Comparison of ENCODE assay signal across 8 mouse cellular contexts in genomic region chr15:80137945-80138791, GRCm38 (mm10). TPM values are rescaled to one million over a fixed set of nuclear protein-coding genes. Genes with fewer than 3 reads are reported as not detected.
A peak's percentile ranks its signal among the peaks of the same experiment; 100 is the strongest.
DNase-seq lines count a peak whose midpoint lies in the region; ATAC-seq lines count a peak whose summit lies in the region.

No protein-coding gene starts in this region.

- no peak overlapping the region for H3K9ac ChIP-seq in midbrain, embryonic 11.5 days (ENCODE audit: low read length)

- no peaks in the 10 kb centered on the region for H3K27me3 ChIP-seq in midbrain, embryonic 11.5 days (ENCODE audit: control insufficient read depth, insufficient read depth, low read length)
- H3K27me3 ChIP-seq in midbrain, embryonic 10.5 days (ENCODE audit: low read depth, poor library complexity, severe bottlenecking), result no peaks in the 10 kb centered on the region

- no peaks in the 10 kb centered on the region for H3K9me3 ChIP-seq in midbrain, embryonic 11.5 days (ENCODE audit: control insufficient read depth, low read length)
- peaks cover 7% of the 10 kb centered on the region; the same call in 1 of the 2 replicates for H3K9me3 ChIP-seq in midbrain, embryonic 10.5 days (replicated peaks)

- peaks cover 13% of the 10 kb centered on the region for H3K4me1 ChIP-seq in midbrain, embryonic 11.5 days (ENCODE audit: control insufficient read depth, insufficient read depth, low read length)
- H3K4me1 ChIP-seq in midbrain, embryonic 10.5 days, result peaks cover 33% of the 10 kb centered on the region

- no peak overlapping the region for H3K4me2 ChIP-seq in midbrain, embryonic 11.5 days

- WGBS in midbrain, embryonic 11.5 days, result 74% methylated on average over 17 of the region's 17 CpGs
- WGBS in midbrain, embryonic 10.5 days, result 81% methylated on average over 17 of the region's 17 CpGs

- no peak for ATAC-seq in midbrain, embryonic 11.5 days (ENCODE audit: low FRiP score)

- peak; percentile 44 to 57 for DNase-seq in cerebellum, postnatal 14 days
- no peak for DNase-seq in cerebellum, postnatal 36 days
- DNase-seq in midbrain, embryonic 11.5 days (ENCODE audit: low spot score, missing footprints), result peak; percentile 75
- DNase-seq in midbrain, embryonic 10.5 days (ENCODE audit: low spot score), result no peak
- DNase-seq in layer of hippocampus, postnatal 14 days (ENCODE audit: low spot score in 2 of 2), result peak; percentile 43 to 58
- DNase-seq in right cerebral cortex, postnatal 25 days, result peak; percentile 64
- DNase-seq in thymus, postnatal 10 days (ENCODE audit: low spot score in 2 of 2), result no peak
- no peak for DNase-seq in thymus, adult 18-20 months

- no peak overlapping the region for H3K4me3 ChIP-seq in midbrain, embryonic 11.5 days (ENCODE audit: low read depth, low read length)
- H3K4me3 ChIP-seq in midbrain, embryonic 10.5 days, result no peak overlapping the region

- H3K27ac ChIP-seq in midbrain, embryonic 11.5 days (ENCODE audit: low read depth, low read length), result no peak overlapping the region
- H3K27ac ChIP-seq in midbrain, embryonic 10.5 days (replicated peaks), result no peak overlapping the region

- no peaks in the 10 kb centered on the region for H3K36me3 ChIP-seq in midbrain, embryonic 11.5 days (ENCODE audit: control insufficient read depth, insufficient read depth, low read length)
- peaks cover 73% of the 10 kb centered on the region for H3K36me3 ChIP-seq in midbrain, embryonic 10.5 days

RNA-seq across cellular contexts. Expression of gene Tab1, which starts 5.2 kb away (rescaled TPM):
- 24.9 and 29.4 TPM in 2 replicates for polyA plus RNA-seq in midbrain, embryonic 11.5 days (2014; fragmentation: Nextera tagmentation; extraction: Ambion mirVana)
- polyA plus RNA-seq in midbrain, embryonic 10.5 days (2016; fragmentation: Nextera tagmentation; extraction: Ambion mirVana), result 40.0 and 48.9 TPM in 2 replicates
- 10 to 100 TPM; 29.7 to 31.4 TPM for total RNA-seq in layer of hippocampus, postnatal 14 days (2021)

RNA-seq across cellular contexts. Expression of gene Mgat3, which starts 35.4 kb away (rescaled TPM):
- polyA plus RNA-seq in midbrain, embryonic 11.5 days (2014; fragmentation: Nextera tagmentation; extraction: Ambion mirVana), result 8.0 and 10.7 TPM in 2 replicates
- polyA plus RNA-seq in midbrain, embryonic 10.5 days (2016; fragmentation: Nextera tagmentation; extraction: Ambion mirVana), result 5.9 and 7.8 TPM in 2 replicates
- 100 to 1,000 TPM; 103 to 106 TPM for total RNA-seq in layer of hippocampus, postnatal 14 days (2021)

RNA-seq across cellular contexts. Expression of gene Rpl3, which starts 46.5 kb away (rescaled TPM):
- 1,032 and 1,053 TPM in 2 replicates for polyA plus RNA-seq in midbrain, embryonic 11.5 days (2014; fragmentation: Nextera tagmentation; extraction: Ambion mirVana)
- 866 and 996 TPM in 2 replicates for polyA plus RNA-seq in midbrain, embryonic 10.5 days (2016; fragmentation: Nextera tagmentation; extraction: Ambion mirVana)
- 100 to 1,000 TPM; 460 to 491 TPM for total RNA-seq in layer of hippocampus, postnatal 14 days (2021)

RNA-seq across cellular contexts. Expression of gene Syngr1, which starts 47.0 kb away (rescaled TPM):
- polyA plus RNA-seq in midbrain, embryonic 11.5 days (2014; fragmentation: Nextera tagmentation; extraction: Ambion mirVana), result 6.2 and 7.4 TPM in 2 replicates
- 7.3 and 7.7 TPM in 2 replicates for polyA plus RNA-seq in midbrain, embryonic 10.5 days (2016; fragmentation: Nextera tagmentation; extraction: Ambion mirVana)
- 100 to 1,000 TPM; 462 to 472 TPM for total RNA-seq in layer of hippocampus, postnatal 14 days (2021)

Comparison
In these comparisons a context has a peak if more than half of its experiments do, and no peak if none do; other contexts are left out.
1. DNase-seq: peak in cerebellum, postnatal 14 days (2 of 2), midbrain, embryonic 11.5 days (single experiment), layer of hippocampus, postnatal 14 days (2 of 2) and right cerebral cortex, postnatal 25 days (single experiment); none in cerebellum, postnatal 36 days (0 of 2), midbrain, embryonic 10.5 days (single experiment), thymus, postnatal 10 days (0 of 2) and thymus, adult 18-20 months (0 of 2).